Mouse (Mus musculus) small intestine, adult 2 months (tissue): ENCODE data around the gene Ppp2r5d. TPM values are rescaled to one million over a fixed set of nuclear protein-coding genes. Genes with fewer than 3 reads are reported as not detected.
A peak's percentile ranks its signal among the peaks of the same experiment; 100 is the strongest.

Experiments used
- H3K27ac ChIP-seq: fragments of 200-500 bp; 2 replicates; pipeline ENCODE4 v1.5.1; 2012; ENCODE audit warnings: low read depth, low read length, control low read depth, inconsistent platforms; ENCODE audit not compliant: insufficient read depth
- H3K27me3 ChIP-seq: fragments of 200-500 bp; 2 replicates; pipeline ENCODE4 v1.6.1; 2012; ENCODE audit warnings: mild to moderate bottlenecking, moderate library complexity, low read length, inconsistent platforms; ENCODE audit not compliant: control insufficient read depth, insufficient read depth
- H3K36me3 ChIP-seq: fragments of 200-500 bp; 2 replicates; pipeline ENCODE4 v1.6.1; 2012; ENCODE audit warnings: mild to moderate bottlenecking, low read length, control low read depth, inconsistent platforms; ENCODE audit not compliant: control insufficient read depth, insufficient read depth
- H3K4me1 ChIP-seq: fragments of 200-500 bp; 2 replicates; pipeline ENCODE4 v1.6.1; 2012; ENCODE audit warnings: low read length, inconsistent platforms, mixed read lengths; ENCODE audit not compliant: control insufficient read depth, insufficient read depth, insufficient read length
- H3K4me3 ChIP-seq: fragments of 200-500 bp; 2 replicates; pipeline ENCODE4 v1.5.1; 2012; ENCODE audit warnings: low read depth, mild to moderate bottlenecking, control low read depth, inconsistent platforms, low read length, moderate library complexity
- CTCF ChIP-seq: fragments of 200-500 bp; IDR thresholded peaks from 2 replicates; pipeline ENCODE4 v1.5.1; 2012; ENCODE audit warnings: low read depth, mild to moderate bottlenecking, control low read depth, inconsistent platforms, low read length, moderate library complexity, mixed read lengths; ENCODE audit not compliant: insufficient replicate concordance, insufficient read length; ENCODE audit errors: extremely low read depth
- POLR2A ChIP-seq: fragments of 200-500 bp; IDR thresholded peaks from 2 replicates; pipeline ENCODE4 v1.6.1; 2012; ENCODE audit warnings: low read depth, mild to moderate bottlenecking, control low read depth, inconsistent platforms, low read length, moderate library complexity
- WGBS: fragments of 180-500 bp; shearing (Covaris S2); methylation state at CpG from one replicate; pipeline ENCODE4 v1.1.7; 2018; 5-methylcytosine and 5-hydroxymethylcytosine counted together
- polyA plus RNA-seq: library from polyadenylated mRNA; depleted of rRNA; stranded (reverse); fragments of >200 nt; gene quantifications from 2 replicates; pipeline ENCODE4 v1.2.3, GENCODE M21; 2012

Ppp2r5d gene
- polyA plus RNA-seq, 1 experiment: 150 TPM

GRCm38 (mm10) chr17:46651292-46651691 is 53.6 kb downstream of the Ppp2r5d start:
- 70% methylated on average over 17 of the region's 17 CpGs for WGBS
- Histone ChIP-seq H3K27me3 (no peaks in the 10 kb centered on the region), H3K27ac (no peak overlapping the region)

GRCm38 (mm10) chr17:46650232-46651031 is 54.5 kb downstream of the Ppp2r5d start, which contains the start of gene Cul7:
Gene Cul7, plus strand, starts transcription at chr17:46650337.
- H3K4me3 ChIP-seq: peak within 1 kb of the TSS; percentile 80
- TF ChIP-seq CTCF (no peak), POLR2A (no peak)
- under 1% methylated on average over 58 of the region's 58 CpGs for WGBS

More at GRCm38 (mm10) chr17:46651292-46651691, 53.6 kb downstream of the Ppp2r5d start:
- TF ChIP-seq POLR2A: no peak
- no peak for TF ChIP-seq CTCF
- Histone ChIP-seq H3K4me3 (peak overlapping the region; percentile 80), H3K4me1 (peaks cover 6% of the 10 kb centered on the region; the same call in 1 of the 2 replicates), H3K36me3 (peaks cover 7% of the 10 kb centered on the region)

GRCm38 (mm10) chr17:46649811-46650210 is 55.1 kb downstream of the Ppp2r5d start:
- H3K4me1 ChIP-seq: peaks cover 6% of the 10 kb centered on the region; the same call in 1 of the 2 replicates
- H3K4me3 ChIP-seq: peak overlapping the region; percentile 80
- peak overlapping the region; percentile 1; the same call in 1 of the 2 replicates for H3K27ac ChIP-seq
- no peak for TF ChIP-seq CTCF
- no peak for TF ChIP-seq POLR2A
- 41% methylated on average over 15 of the region's 15 CpGs for WGBS
- H3K36me3 ChIP-seq: peaks cover 7% of the 10 kb centered on the region
- H3K27me3 ChIP-seq: no peaks in the 10 kb centered on the region

More at GRCm38 (mm10) chr17:46650232-46651031, 54.5 kb downstream of the Ppp2r5d start, which contains the start of gene Cul7:
- Histone ChIP-seq H3K27me3 (no peaks in the 10 kb centered on the region), H3K27ac (peak within 1 kb of the TSS; percentile 34), H3K36me3 (peaks cover 7% of the 10 kb centered on the region), H3K4me1 (peaks cover 6% of the 10 kb centered on the region; the same call in 1 of the 2 replicates)

GRCm38 (mm10) chr17:46648436-46648835 is 56.5 kb downstream of the Ppp2r5d start:
- Histone ChIP-seq H3K4me1 (peaks cover 9% of the 10 kb centered on the region), H3K27ac (no peak overlapping the region), H3K27me3 (no peaks in the 10 kb centered on the region), H3K36me3 (peaks cover 10% of the 10 kb centered on the region), H3K4me3 (no peak overlapping the region)
- TF ChIP-seq CTCF (no peak), POLR2A (no peak)
- WGBS: 92% methylated on average over 9 of the region's 9 CpGs

- H3K27ac ChIP-seq: no peak overlapping the region
- peaks cover 17% of the 10 kb centered on the region for H3K36me3 ChIP-seq
- WGBS: 90% methylated on average over 7 of the region's 7 CpGs
- peaks cover 9% of the 10 kb centered on the region for H3K4me1 ChIP-seq
- TF ChIP-seq POLR2A: no peak
- no peak for TF ChIP-seq CTCF
- no peak overlapping the region for H3K4me3 ChIP-seq
- H3K27me3 ChIP-seq: no peaks in the 10 kb centered on the region
These were observed 57.6 kb downstream of the Ppp2r5d start for GRCm38 (mm10) chr17:46647279-46647678.

GRCm38 (mm10) chr17:46646322-46646662 is 58.6 kb downstream of the Ppp2r5d start:
- no peak for TF ChIP-seq CTCF
- TF ChIP-seq POLR2A: no peak
- peaks cover 5% of the 10 kb centered on the region for H3K4me1 ChIP-seq
- peak overlapping the region; percentile 77 for H3K27ac ChIP-seq
- H3K4me3 ChIP-seq: peak overlapping the region; percentile 95
- peaks cover 25% of the 10 kb centered on the region for H3K36me3 ChIP-seq
- no peaks in the 10 kb centered on the region for H3K27me3 ChIP-seq
- under 1% methylated on average over 19 of the region's 19 CpGs for WGBS
